Mouse (Mus musculus) heart, adult 2 months (tissue): ENCODE data around the gene Tnfrsf1a. TPM values are rescaled to one million over a fixed set of nuclear protein-coding genes. Genes with fewer than 3 reads are reported as not detected.

Source experiments
- DNase-seq, 2 experiments: peaks; one replicate each; pipeline ENCODE4 v3.0.0; 2021
- H3K27ac ChIP-seq: fragments of 200-600 bp; 2 replicates; pipeline ENCODE4 v1.8.1; 2022
- H3K27me3 ChIP-seq: fragments of 200-500 bp; 2 replicates; pipeline ENCODE4 v1.6.1; 2012; ENCODE audit warnings: mild to moderate bottlenecking, low read length, inconsistent platforms, mixed read lengths; ENCODE audit not compliant: control insufficient read depth, insufficient read depth
- H3K36me3 ChIP-seq: fragments of 200-500 bp; 2 replicates; pipeline ENCODE4 v1.6.1; 2012; ENCODE audit warnings: low read length, inconsistent platforms; ENCODE audit not compliant: control insufficient read depth, insufficient read depth
- H3K4me1 ChIP-seq: fragments of 200-500 bp; 2 replicates; pipeline ENCODE4 v1.6.1; 2011; ENCODE audit warnings: low read length; ENCODE audit not compliant: control insufficient read depth, insufficient read depth
- H3K4me3 ChIP-seq: fragments of 200-600 bp; 2 replicates; pipeline ENCODE4 v1.8.1; 2022
- H3K79me2 ChIP-seq: fragments of 200-500 bp; replicated peaks from 2 replicates; pipeline ENCODE4 v1.6.1; 2012; ENCODE audit warnings: mild to moderate bottlenecking, inconsistent platforms, low read length, moderate library complexity, mixed read lengths; ENCODE audit not compliant: control insufficient read depth, insufficient read depth
- H3K9ac ChIP-seq: fragments of 200-500 bp; 2 replicates; pipeline ENCODE4 v1.6.1; 2012; ENCODE audit warnings: low read depth, mild to moderate bottlenecking, control low read depth, inconsistent platforms, low read length, mixed read lengths
- CTCF ChIP-seq: fragments of 200-600 bp; IDR thresholded peaks from 2 replicates; pipeline ENCODE4 v1.8.1; 2022; ENCODE audit warnings: antibody characterized with exemption, mild to moderate bottlenecking, moderate library complexity
- EP300 ChIP-seq: fragments of 200-500 bp; IDR thresholded peaks from 2 replicates; pipeline ENCODE4 v1.6.1; 2011; ENCODE audit warnings: low read depth, low read length, control low read depth; ENCODE audit not compliant: insufficient read depth
- POLR2A ChIP-seq: fragments of 200-500 bp; IDR thresholded peaks from 2 replicates; pipeline ENCODE4 v1.6.1; 2011; ENCODE audit warnings: mild to moderate bottlenecking, low read depth, low read length, control low read depth; ENCODE audit not compliant: insufficient read depth
- WGBS: fragments of 180-500 bp; shearing (Covaris S2); methylation state at CpG from one replicate; pipeline ENCODE4 v1.1.7; 2018; 5-methylcytosine and 5-hydroxymethylcytosine counted together
- intact Hi-C: fragments of 180-260 bp; cut with DNase I; formaldehyde crosslinking; loops from one replicate; pipeline ENCODE4 v1.15.1; 2025
- polyA plus RNA-seq: library from polyadenylated mRNA; depleted of rRNA; stranded (reverse); fragments of >200 nt; gene quantifications from 2 replicates; pipeline ENCODE4 v1.2.3, GENCODE M21; 2012
- total RNA-seq, 2 experiments: library from RNA; stranded (reverse); gene quantifications; 2 replicates each; pipeline ENCODE4 v1.2.3; 2021

Gene Tnfrsf1a
- total and polyA plus RNA-seq, 3 experiments: 50.8 to 62.8 (median 57.1) TPM

GRCm38 (mm10) chr6:125354352-125355151 lies 5.4 kb downstream of the Tnfrsf1a start:
- Histone ChIP-seq H3K9ac (peak overlapping the region; percentile 33), H3K27me3 (no peaks in the 10 kb centered on the region), H3K79me2 (no peaks in the 10 kb centered on the region), H3K27ac (peak overlapping the region; percentile 91), H3K4me1 (peaks cover 35% of the 10 kb centered on the region), H3K4me3 (peak overlapping the region; percentile 48), H3K36me3 (no peaks in the 10 kb centered on the region; the same call in 1 of the 2 replicates)
- TF ChIP-seq POLR2A: peak; percentile 67
- no peak for TF ChIP-seq CTCF
- TF ChIP-seq EP300: peak; percentile 61; the same call in 1 of the 2 replicates
- 17% methylated on average over 14 of the region's 14 CpGs for WGBS
- intact Hi-C loops: loop anchor here (1.0 kb wide), 1 partner anchor 41 kb away; the partner anchor contains the start of gene Ltbr
- DNase-seq: peak; percentile 80 to 87

GRCm38 (mm10) chr6:125355197-125355741 lies 6.1 kb downstream of the Tnfrsf1a start:
- 20% methylated on average over 10 of the region's 10 CpGs for WGBS
- H3K79me2 ChIP-seq: no peaks in the 10 kb centered on the region
- peak overlapping the region; percentile 48 for H3K4me3 ChIP-seq
- no peak for DNase-seq
- H3K36me3 ChIP-seq: no peaks in the 10 kb centered on the region; the same call in 1 of the 2 replicates
- TF ChIP-seq EP300 (no peak), CTCF (no peak), POLR2A (no peak)
- intact Hi-C loops: no loop called here
- H3K27ac ChIP-seq: peak overlapping the region; percentile 91
- H3K4me1 ChIP-seq: peaks cover 35% of the 10 kb centered on the region
- H3K27me3 ChIP-seq: no peaks in the 10 kb centered on the region
- H3K9ac ChIP-seq: peak overlapping the region; percentile 33

- TF ChIP-seq POLR2A (0 out of 2 replicates have a peak, but pooled peaks have one; percentile 13), CTCF (no peak)
- Histone ChIP-seq H3K9ac (no peak overlapping the region), H3K27ac (peak overlapping the region; percentile 91), H3K4me1 (peaks cover 34% of the 10 kb centered on the region), H3K36me3 (no peaks in the 10 kb centered on the region; the same call in 1 of the 2 replicates), H3K79me2 (no peaks in the 10 kb centered on the region), H3K4me3 (no peak overlapping the region), H3K27me3 (no peaks in the 10 kb centered on the region)
- no peak for DNase-seq
- intact Hi-C loops: no loop called here
- 45% methylated on average over 8 of the region's 8 CpGs for WGBS
These were observed 7.1 kb downstream of the Tnfrsf1a start for GRCm38 (mm10) chr6:125356264-125356663.

GRCm38 (mm10) chr6:125357334-125357733 lies 8.2 kb downstream of the Tnfrsf1a start:
- Histone ChIP-seq H3K79me2 (no peaks in the 10 kb centered on the region), H3K4me1 (peaks cover 26% of the 10 kb centered on the region), H3K9ac (no peak overlapping the region), H3K27ac (no peak overlapping the region), H3K27me3 (no peaks in the 10 kb centered on the region), H3K36me3 (no peaks in the 10 kb centered on the region), H3K4me3 (no peak overlapping the region)
- DNase-seq: no peak
- intact Hi-C loops: no loop called here
- no peak for TF ChIP-seq POLR2A
- TF ChIP-seq CTCF: no peak
- no peak for TF ChIP-seq EP300
- 76% methylated on average over 15 of the region's 15 CpGs for WGBS

- 49% methylated on average over 9 of the region's 9 CpGs for WGBS
- intact Hi-C loops: loop anchor here (5.0 kb wide), 1 partner anchor 143 kb away; the partner anchor contains the start of gene Vamp1
- H3K9ac ChIP-seq: no peak overlapping the region
- peak; percentile 35 for TF ChIP-seq CTCF
- TF ChIP-seq EP300: no peak
- TF ChIP-seq POLR2A: no peak
- no peak overlapping the region for H3K4me3 ChIP-seq
- no peaks in the 10 kb centered on the region for H3K36me3 ChIP-seq
- H3K27me3 ChIP-seq: no peaks in the 10 kb centered on the region
- no peaks in the 10 kb centered on the region for H3K79me2 ChIP-seq
- DNase-seq: no peak
- peaks cover 11% of the 10 kb centered on the region for H3K4me1 ChIP-seq
- no peak overlapping the region for H3K27ac ChIP-seq
These were observed 10.8 kb downstream of the Tnfrsf1a start for GRCm38 (mm10) chr6:125359999-125360398.

GRCm38 (mm10) chr6:125360846-125361245 lies 11.7 kb downstream of the Tnfrsf1a start:
- WGBS: 89% methylated on average over 9 of the region's 9 CpGs
- Histone ChIP-seq H3K27me3 (no peaks in the 10 kb centered on the region), H3K9ac (no peak overlapping the region), H3K27ac (no peak overlapping the region), H3K4me1 (peaks cover 3% of the 10 kb centered on the region), H3K79me2 (no peaks in the 10 kb centered on the region), H3K4me3 (no peak overlapping the region), H3K36me3 (no peaks in the 10 kb centered on the region)
- TF ChIP-seq CTCF (no peak), POLR2A (no peak), EP300 (no peak)
- DNase-seq: no peak
- intact Hi-C loops: loop anchor here (5.0 kb wide), 1 partner anchor 144 kb away; the partner anchor contains the start of gene Vamp1
